Mouse (Mus musculus): Measurements from ENCODE around the gene Slc13a5.

- TF ChIP-seq POLR2A (IDR thresholded peaks at IDR 0.05; ENCODE audit: control insufficient read depth, low read depth, low read length): no peak
- TF ChIP-seq CTCF (IDR thresholded peaks at IDR 0.05; ENCODE audit: control insufficient read depth, insufficient read depth, insufficient replicate concordance, low read depth, low read length): no peak
Measured at GRCm38 (mm10) chr11:72256441-72256840, 10.6 kb downstream of the Slc13a5 start.

Data from testis, adult 2 months (tissue).